Mouse (Mus musculus) CH12.LX (cell line): Measurements from ENCODE around the gene Ecel1. TPM values are rescaled to one million over a fixed set of nuclear protein-coding genes. Genes with fewer than 3 reads are reported as not detected.
A peak's percentile ranks its signal among the peaks of the same experiment; 100 is the strongest.

Source experiments
- DNase-seq: peaks from one replicate; pipeline ENCODE4 v3.0.0-alpha.2; 2013; ENCODE audit errors: extremely low read depth
- H3K27ac ChIP-seq: 2 replicates; pipeline ENCODE4 v1.5.1; 2012; ENCODE audit warnings: low read depth, mild to moderate bottlenecking, control low read depth, moderate library complexity; ENCODE audit not compliant: insufficient read depth
- H3K27me3 ChIP-seq: replicated peaks from 2 replicates; pipeline ENCODE3; 2012; ENCODE audit warnings: inconsistent platforms
- H3K36me3 ChIP-seq, 2 experiments: replicated peaks in 1 of 2; 2 replicates each; pipeline versions ENCODE3 to v1.6.1; 2012; ENCODE audit warnings: inconsistent platforms in 1 of 2, low read length in 1 of 2, mild to moderate bottlenecking in 1 of 2, mixed read lengths in 1 of 2, moderate library complexity in 1 of 2; ENCODE audit not compliant: control insufficient read depth in 1 of 2, insufficient read depth in 1 of 2
- H3K4me1 ChIP-seq, 2 experiments: 2 replicates each; pipeline ENCODE4 v1.6.1; 2012; ENCODE audit warnings: inconsistent platforms in 1 of 2, moderate library complexity in 1 of 2; ENCODE audit not compliant: insufficient read depth in 2 of 2, control insufficient read depth in 1 of 2
- H3K4me2 ChIP-seq: 2 replicates; pipeline ENCODE4 v1.6.1; 2012; ENCODE audit warnings: low read depth, mild to moderate bottlenecking, control low read depth; ENCODE audit not compliant: poor library complexity, insufficient read depth, severe bottlenecking
- H3K4me3 ChIP-seq, 3 experiments: fragments of 150-350 bp in 1 of 3; sonication (generic) in 1 of 3; replicated peaks in 1 of 3; 2 replicates each; pipeline versions ENCODE3 to v1.5.1; 2011 to 2012; ENCODE audit warnings: low read depth in 2 of 3, low read length in 2 of 3, mild to moderate bottlenecking in 2 of 3, moderate library complexity in 2 of 3, control low read depth in 1 of 3, improper control_type of control experiment in 1 of 3, inconsistent platforms in 1 of 3, mixed read lengths in 1 of 3; ENCODE audit not compliant: poor library complexity in 1 of 3
- H3K79me2 ChIP-seq: replicated peaks from 2 replicates; pipeline ENCODE4 v1.6.1; 2012; ENCODE audit warnings: mild to moderate bottlenecking, moderate library complexity; ENCODE audit not compliant: control insufficient read depth, poor library complexity, insufficient read depth, severe bottlenecking; ENCODE audit errors: extremely low read depth
- H3K9ac ChIP-seq: 2 replicates; pipeline ENCODE4 v1.6.1; 2012; ENCODE audit warnings: low read depth, mild to moderate bottlenecking, control low read depth, moderate library complexity; ENCODE audit not compliant: insufficient read depth
- H3K9me3 ChIP-seq: replicated peaks from 2 replicates; pipeline ENCODE3; 2012; ENCODE audit warnings: low read length, inconsistent platforms, mixed read lengths
- CHD2 ChIP-seq: IDR thresholded peaks from 2 replicates; pipeline ENCODE4 v1.6.1; 2011; ENCODE audit warnings: low read length, improper control_type of control experiment
- CTCF ChIP-seq, 2 experiments: IDR thresholded peaks in 1 of 2; conservative IDR thresholded peaks in 1 of 2; 2 replicates each; pipeline ENCODE4 v1.5.1; 2011 to 2012; ENCODE audit warnings: low read depth in 2 of 2, low read length in 2 of 2, improper control_type of control experiment in 1 of 2, inconsistent platforms in 1 of 2, mild to moderate bottlenecking in 1 of 2, moderate library complexity in 1 of 2
- ELF1 ChIP-seq: IDR thresholded peaks from 2 replicates; pipeline ENCODE4 v1.6.1; 2014; ENCODE audit warnings: low read depth, mild to moderate bottlenecking, inconsistent platforms, low read length, improper control_type of control experiment
- HCFC1 ChIP-seq: IDR thresholded peaks from 2 replicates; pipeline ENCODE4 v1.6.1; 2012; ENCODE audit warnings: low read depth, mild to moderate bottlenecking, inconsistent platforms, low read length, improper control_type of control experiment
- IRF4 ChIP-seq: IDR thresholded peaks from 2 replicates; pipeline ENCODE4 v1.6.1; 2014; ENCODE audit warnings: low read depth, mild to moderate bottlenecking, inconsistent platforms, low read length, improper control_type of control experiment
- JUND ChIP-seq: conservative IDR thresholded peaks from 2 replicates; pipeline ENCODE4 v1.6.1; 2011; ENCODE audit warnings: low read depth, low read length, improper control_type of control experiment
- MEF2A ChIP-seq: IDR thresholded peaks from 2 replicates; pipeline ENCODE4 v1.6.1; 2014; ENCODE audit warnings: low read depth, mild to moderate bottlenecking, inconsistent platforms, low read length, improper control_type of control experiment, borderline replicate concordance
- MXI1 ChIP-seq: IDR thresholded peaks from 2 replicates; pipeline ENCODE4 v1.6.1; 2011; ENCODE audit warnings: mild to moderate bottlenecking, low read depth, low read length, improper control_type of control experiment
- MYC ChIP-seq: IDR thresholded peaks from 2 replicates; pipeline ENCODE4 v1.6.1; 2011; ENCODE audit warnings: low read depth, mild to moderate bottlenecking, improper control_type of control experiment, low read length
- NELFE ChIP-seq: IDR thresholded peaks from 2 replicates; pipeline ENCODE4 v1.6.1; 2011; ENCODE audit warnings: low read depth, low read length, improper control_type of control experiment
- NRF1 ChIP-seq: IDR thresholded peaks from 2 replicates; pipeline ENCODE4 v1.6.1; 2014; ENCODE audit warnings: low read depth, mild to moderate bottlenecking, inconsistent platforms, low read length, improper control_type of control experiment, moderate library complexity
- PAX5 ChIP-seq: IDR thresholded peaks from 2 replicates; pipeline ENCODE4 v1.6.1; 2012; ENCODE audit warnings: low read length, inconsistent platforms, mixed read lengths
- POLR2AphosphoS2 ChIP-seq: IDR thresholded peaks from 2 replicates; pipeline ENCODE4 v1.6.1; 2011; ENCODE audit warnings: low read depth, low read length, improper control_type of control experiment
- RAD21 ChIP-seq: IDR thresholded peaks from 2 replicates; pipeline ENCODE4 v1.6.1; 2011; ENCODE audit warnings: low read depth, mild to moderate bottlenecking, low read length, improper control_type of control experiment, moderate library complexity
- SIN3A ChIP-seq: IDR thresholded peaks from 2 replicates; pipeline ENCODE4 v1.6.1; 2012; ENCODE audit warnings: low read length, improper control_type of control experiment, inconsistent platforms
- SMC3 ChIP-seq: IDR thresholded peaks from 2 replicates; pipeline ENCODE4 v1.6.1; 2011; ENCODE audit warnings: low read depth, low read length, improper control_type of control experiment
- TBP ChIP-seq: conservative IDR thresholded peaks from 2 replicates; pipeline ENCODE4 v1.6.1; 2011; ENCODE audit warnings: low read depth, low read length, improper control_type of control experiment
- USF2 ChIP-seq: conservative IDR thresholded peaks from 2 replicates; pipeline ENCODE4 v1.6.1; 2011; ENCODE audit warnings: low read depth, low read length, improper control_type of control experiment
- ZC3H11A ChIP-seq: IDR thresholded peaks from 2 replicates; pipeline ENCODE4 v1.6.1; 2012; ENCODE audit warnings: low read depth, mild to moderate bottlenecking, inconsistent platforms, low read length, improper control_type of control experiment
- ZMIZ1 ChIP-seq: IDR thresholded peaks from 2 replicates; pipeline ENCODE4 v1.6.1; 2012; ENCODE audit warnings: low read depth, mild to moderate bottlenecking, inconsistent platforms, low read length, improper control_type of control experiment
- ZNF384 ChIP-seq: IDR thresholded peaks from 2 replicates; pipeline ENCODE4 v1.6.1; 2012; ENCODE audit warnings: low read depth, low read length, improper control_type of control experiment, inconsistent platforms
- dilution Hi-C: fragments of 300-500 bp; cut with MboI; formaldehyde crosslinking; loops from 2 replicates; pipeline ENCODE4 v1.14.3; 2020; ENCODE audit warnings: low sequenced_read_pairs; ENCODE audit not compliant: extremely low pct_unique_long_range_greater_than_20kb, extremely low pct_ligation_motif_present
- in situ Hi-C: fragments of 300-500 bp; cut with MboI; formaldehyde crosslinking; loops from 3 replicates; pipeline ENCODE4 v1.14.3; 2019; ENCODE audit warnings: low sequenced_read_pairs, low pct_ligation_motif_present, low pct_unique_long_range_greater_than_20kb, mixed read lengths
- polyA plus RNA-seq: library from polyadenylated mRNA; unstranded; fragments of >175 nt; gene quantifications from 2 replicates; pipeline ENCODE4 v1.2.1, GENCODE M21; 2012; ENCODE audit warnings: low read depth; ENCODE audit not compliant: insufficient read length
- total RNA-seq, 2 experiments: library from RNA; depleted of rRNA; stranded (reverse); fragments of 300-350 nt in 1 of 2; fragments of >200 nt in 1 of 2; gene quantifications; 2 replicates each; pipeline ENCODE4 v1.2.3; 2012 to 2014

Ecel1 gene
- total and polyA plus RNA-seq, 3 experiments: not detected

- in situ Hi-C loops: no loop called here
These were observed 18.0 kb upstream of the Ecel1 start for GRCm38 (mm10) chr1:87174006-87174955.

GRCm38 (mm10) chr1:87172316-87172715 lies 16.0 kb upstream of the Ecel1 start:
- dilution Hi-C loops: no loop called here
- no peaks in the 10 kb centered on the region for H3K9me3 ChIP-seq
- no peak for TF ChIP-seq IRF4
- no peak for TF ChIP-seq NELFE
- TF ChIP-seq HCFC1: no peak
- no peak for TF ChIP-seq USF2
- TF ChIP-seq ZC3H11A: no peak
- no peak for TF ChIP-seq PAX5
- no peak for TF ChIP-seq ZNF384
- TF ChIP-seq NRF1: no peak
- no peak for TF ChIP-seq TBP
- TF ChIP-seq SMC3: no peak
- no peak for TF ChIP-seq CHD2
- no peak for TF ChIP-seq SIN3A
- no peak for TF ChIP-seq ZMIZ1
- no peak for TF ChIP-seq MYC
- no peak for TF ChIP-seq POLR2AphosphoS2
- no peak for TF ChIP-seq MXI1
- TF ChIP-seq MEF2A: no peak
- no peak for TF ChIP-seq JUND

More at GRCm38 (mm10) chr1:87174006-87174955, 18.0 kb upstream of the Ecel1 start:
- Histone ChIP-seq H3K4me1 (peaks cover 0 to 2% of the 10 kb centered on the region in 2 experiments; a peak in 1 of 4 replicates), H3K79me2 (no peaks in the 10 kb centered on the region), H3K27me3 (peaks cover 61% of the 10 kb centered on the region), H3K4me2 (no peak overlapping the region), H3K4me3 (no peak overlapping the region), H3K9me3 (no peaks in the 10 kb centered on the region), H3K36me3 (no peaks in the 10 kb centered on the region), H3K27ac (no peak overlapping the region), H3K9ac (no peak overlapping the region)
- peak; percentile 66 for DNase-seq
- dilution Hi-C loops: no loop called here
- TF ChIP-seq IRF4: 0 out of 2 replicates have a peak, but pooled peaks have one; percentile 30
- TF ChIP-seq SMC3: peak; percentile 87
- TF ChIP-seq CTCF (conservative IDR thresholded peaks at IDR 0.05 in 1 of 2, IDR thresholded peaks at IDR 0.05 in 1 of 2; ENCODE audit: low read depth in 2 of 2, low read length in 2 of 2): peak; percentile 62 to 95
- TF ChIP-seq NELFE: peak; percentile 19; the same call in 1 of the 2 replicates
- no peak for TF ChIP-seq PAX5
- no peak for TF ChIP-seq NRF1
- peak; percentile 18; the same call in 1 of the 2 replicates for TF ChIP-seq ELF1
- TF ChIP-seq RAD21: peak; percentile 89
- TF ChIP-seq, all 38 proteins: peak for 6

More at GRCm38 (mm10) chr1:87172316-87172715, 16.0 kb upstream of the Ecel1 start:
- H3K4me3 ChIP-seq: no peak overlapping the region
- no peak overlapping the region for H3K27ac ChIP-seq
- H3K79me2 ChIP-seq: no peaks in the 10 kb centered on the region
- in situ Hi-C loops: no loop called here
- H3K9ac ChIP-seq: no peak overlapping the region
- no peaks in the 10 kb centered on the region for H3K36me3 ChIP-seq
- H3K27me3 ChIP-seq: peaks cover 70% of the 10 kb centered on the region
- H3K4me2 ChIP-seq: no peak overlapping the region
- DNase-seq: no peak
- H3K4me1 ChIP-seq: peaks cover 0 to 2% of the 10 kb centered on the region in 2 experiments; a peak in 1 of 4 replicates
